Mouse (Mus musculus): ENCODE data around the gene Acvr1b. TPM values are rescaled to one million over a fixed set of nuclear protein-coding genes. Genes with fewer than 3 reads are reported as not detected.

Acvr1b gene
- total RNA-seq, 2 experiments from 2014 or later = 20.8 to 21.4 TPM

- no peak for DNase-seq
These were observed 1.2 kb downstream of the Acvr1b start for GRCm38 (mm10) chr15:101175131-101175460.

DNA sequence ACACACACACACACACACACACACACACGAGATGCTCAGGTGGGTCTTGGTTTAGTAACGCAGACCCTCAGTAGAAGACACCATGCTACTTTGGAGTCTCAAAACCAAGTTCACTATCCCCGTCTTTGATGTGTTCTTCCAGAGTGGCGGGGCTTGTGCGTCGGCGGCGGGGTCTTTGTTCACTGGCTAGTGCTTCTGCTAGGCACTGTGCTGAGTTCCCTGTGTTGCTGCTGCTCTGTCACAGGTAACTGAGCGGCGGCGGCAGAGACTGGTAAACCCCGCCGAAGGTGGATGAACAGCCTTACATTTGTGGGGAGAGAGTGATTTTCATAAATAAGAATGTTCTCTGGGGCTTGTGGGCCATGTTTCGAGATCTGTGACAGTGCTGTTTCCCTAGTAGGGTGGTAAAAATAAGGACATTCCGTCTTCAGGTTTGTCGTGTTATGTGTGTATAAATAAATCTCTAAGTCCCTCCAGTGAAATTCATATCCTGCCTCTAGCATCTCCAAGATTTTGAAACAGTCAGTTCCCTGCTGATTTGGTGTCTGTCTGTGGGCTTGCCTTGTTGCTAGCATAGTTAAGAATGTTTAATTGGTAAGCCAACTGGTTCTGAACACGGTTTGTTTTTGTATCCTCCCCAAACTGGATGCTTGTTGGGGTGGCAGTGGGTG is 1.9 kb downstream of the Acvr1b start:
- no peak for DNase-seq

DNA sequence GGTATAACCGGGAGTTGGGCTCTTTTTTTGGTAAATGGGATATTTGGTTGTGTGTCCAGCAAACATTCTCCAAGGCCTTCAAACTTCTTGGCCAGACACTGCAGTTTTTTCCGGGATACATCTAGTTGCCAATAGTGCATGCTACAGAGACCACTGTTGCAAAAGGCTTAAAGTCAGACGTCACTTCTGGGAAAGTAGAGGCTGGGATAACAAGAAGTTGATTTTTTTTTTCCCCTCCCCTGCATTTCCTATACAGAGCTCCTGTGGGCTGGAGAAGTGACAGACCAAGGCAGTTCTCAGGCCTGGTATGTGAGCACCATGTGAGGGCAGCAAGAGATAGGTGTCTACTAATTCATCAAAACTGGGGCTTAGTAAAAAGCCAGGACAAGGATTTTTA is 2.4 kb downstream of the Acvr1b start:
- DNase-seq = no peak

DNA sequence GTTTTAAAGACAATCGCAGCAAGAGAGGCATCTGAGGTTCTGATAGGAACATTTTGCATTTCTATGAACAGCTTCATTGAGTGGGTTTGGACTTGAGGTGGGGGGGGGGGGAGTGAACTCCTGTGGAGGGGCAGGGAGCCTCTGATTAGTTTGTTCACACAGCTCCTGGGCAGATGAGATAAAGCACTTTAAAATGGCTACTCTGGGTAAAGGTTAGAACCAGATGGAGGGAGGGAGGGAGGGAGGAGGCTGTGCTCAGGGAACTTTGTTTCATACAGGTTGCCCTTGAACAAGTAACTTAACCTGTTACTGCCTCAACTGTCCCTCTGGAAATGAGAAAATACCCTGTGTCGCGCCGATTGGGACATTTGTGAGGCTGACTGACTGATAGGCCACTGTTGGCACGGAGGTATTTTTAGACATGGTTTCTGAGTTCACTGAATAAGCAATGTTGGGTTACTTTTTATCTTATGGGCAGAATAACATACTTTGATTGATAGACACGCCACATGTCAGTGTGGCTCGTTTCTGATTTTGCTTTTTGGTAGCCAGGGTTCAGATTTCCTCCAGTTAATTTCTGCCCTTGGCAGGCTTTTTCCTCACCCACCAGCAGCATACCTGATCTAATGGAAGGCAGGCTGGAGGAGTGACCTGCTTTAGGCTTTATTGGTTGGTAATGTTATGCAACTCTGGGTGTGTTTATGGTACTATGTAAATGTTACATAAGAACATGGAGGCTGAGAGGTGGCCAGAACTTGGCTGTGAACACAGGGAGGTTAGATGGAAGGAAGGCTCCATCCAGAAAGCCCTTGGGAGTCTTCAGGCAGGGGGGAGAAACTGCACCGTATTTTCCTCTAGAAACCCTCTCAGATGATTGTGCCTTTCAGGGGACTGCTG is 3.2 kb downstream of the Acvr1b start:
- DNase-seq = no peak

DNA sequence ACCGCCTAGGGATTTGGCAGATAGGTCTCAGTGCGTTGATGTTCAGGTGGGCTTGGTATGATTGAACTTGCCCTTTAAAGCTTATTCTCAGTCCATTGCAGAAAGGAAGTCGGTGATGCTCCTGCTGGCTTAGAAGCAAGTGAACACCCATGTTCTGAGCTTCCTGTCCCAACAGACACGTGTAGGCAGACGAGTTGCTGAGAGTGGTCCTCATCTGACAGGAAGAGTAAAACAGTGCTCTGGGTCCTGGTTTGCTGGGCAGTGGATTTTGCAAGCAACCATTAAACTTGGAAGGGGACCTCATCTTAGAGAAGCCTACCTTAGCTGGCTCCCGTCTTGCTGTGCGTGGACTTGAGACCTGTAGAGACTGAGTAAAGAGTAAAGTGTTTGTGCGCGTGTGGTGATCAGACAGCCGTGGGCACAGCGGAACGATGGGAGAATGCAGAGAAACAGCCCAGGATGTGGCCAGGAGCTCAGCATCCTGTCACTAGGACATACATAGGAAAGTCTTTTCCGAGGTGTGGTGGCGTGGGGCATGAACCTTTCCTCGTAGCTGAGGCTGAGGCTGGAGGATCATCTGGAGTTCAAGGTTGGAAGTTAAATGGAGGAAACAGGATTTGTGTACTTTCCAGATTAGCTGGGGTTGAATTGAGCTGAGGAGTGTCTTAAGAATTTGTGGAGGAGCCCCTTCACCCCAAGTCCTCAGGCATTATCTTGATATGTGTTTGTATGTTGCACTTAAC is 6.7 kb downstream of the Acvr1b start:
- DNase-seq = no peak

DNA sequence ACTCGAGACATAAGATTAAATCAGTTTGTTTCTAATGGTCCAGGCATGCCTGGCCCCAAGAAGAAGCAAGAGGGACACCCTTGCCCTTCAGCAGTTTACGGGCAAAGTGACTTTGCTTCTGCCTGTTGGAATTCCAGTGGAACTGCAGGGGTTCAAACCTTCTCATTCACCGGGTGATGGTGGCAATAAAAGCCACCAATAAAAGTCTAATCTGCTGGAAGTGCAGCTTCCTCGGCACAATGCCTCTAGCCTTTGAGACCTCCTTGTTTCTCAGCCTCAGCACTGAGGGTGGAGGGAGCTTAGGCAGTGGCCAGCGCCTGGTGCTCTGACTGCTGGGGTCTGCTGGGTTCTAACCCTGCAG is 7.2 kb downstream of the Acvr1b start:
- no peak for DNase-seq

DNA sequence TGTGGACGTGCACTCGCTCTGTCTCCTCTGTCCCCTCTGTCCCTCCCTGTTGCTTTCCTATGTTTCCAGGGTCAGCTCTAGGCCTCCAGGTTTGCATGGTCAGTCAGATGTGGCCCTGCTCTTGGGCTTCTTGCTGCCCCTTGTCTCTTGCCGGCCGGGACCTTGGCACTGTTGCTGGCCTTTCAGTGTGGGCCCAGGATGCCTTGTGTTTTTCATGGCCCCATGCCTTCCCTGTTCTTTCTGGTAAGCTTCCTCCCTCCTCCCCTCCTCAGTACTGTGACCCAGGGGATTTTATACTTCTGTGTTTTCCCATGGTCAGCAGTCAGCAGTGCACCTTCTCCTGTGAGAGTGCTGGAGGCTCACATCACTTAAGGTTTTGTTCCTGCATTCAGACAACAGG is 7.6 kb downstream of the Acvr1b start:
- no peak for DNase-seq

DNA sequence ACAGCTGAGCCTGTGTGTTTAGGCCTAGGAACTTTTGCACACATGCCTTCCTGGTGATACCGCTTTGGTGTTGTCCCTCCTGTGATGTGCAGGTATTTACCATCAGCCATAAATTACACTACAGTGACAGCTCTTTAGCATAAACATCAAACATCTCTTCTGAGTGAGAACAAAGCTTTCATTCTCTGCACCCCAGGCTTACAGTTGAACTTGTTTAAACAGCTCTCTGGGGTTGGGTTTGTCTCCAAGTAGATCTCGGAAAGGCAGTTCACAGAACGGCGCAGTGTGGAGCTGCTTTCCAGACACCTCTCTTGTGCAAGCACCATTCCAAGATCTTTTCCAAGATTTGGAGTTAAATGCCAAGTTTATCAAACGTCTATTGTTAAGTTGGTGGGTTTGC is 8.8 kb downstream of the Acvr1b start:
- no peak for DNase-seq

GRCm38 (mm10) chr15:101184300-101184699 is 10.4 kb downstream of the Acvr1b start:
- no peak for DNase-seq

- no peak for DNase-seq
These were observed 11.7 kb downstream of the Acvr1b start for GRCm38 (mm10) chr15:101185549-101185948.

DNA sequence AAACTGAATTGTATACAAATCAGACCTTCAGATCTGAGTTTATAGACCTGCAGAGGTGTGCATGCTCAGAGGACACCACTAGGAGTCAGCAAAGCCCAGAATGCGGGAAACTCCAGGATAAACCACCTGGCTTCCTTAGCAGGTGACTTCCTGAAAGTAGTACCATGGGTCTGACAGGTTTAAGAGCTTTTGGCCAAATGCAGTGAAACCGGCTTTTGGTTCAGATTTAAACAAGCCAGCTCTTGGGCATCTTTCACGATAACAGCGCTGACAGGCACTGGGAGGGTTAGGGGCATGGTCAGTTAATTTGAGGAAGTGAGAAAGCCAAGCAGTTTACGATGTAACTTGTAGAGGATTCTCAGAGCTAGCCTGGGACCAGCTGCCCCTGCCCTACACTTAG is 14.0 kb downstream of the Acvr1b start:
- DNase-seq = no peak

GRCm38 (mm10) chr15:101189981-101190761 is 16.3 kb downstream of the Acvr1b start:
- DNase-seq = no peak

- no peak for DNase-seq
These were observed 16.9 kb downstream of the Acvr1b start for GRCm38 (mm10) chr15:101190762-101191150.

GRCm38 (mm10) chr15:101191459-101192259 is 17.8 kb downstream of the Acvr1b start:
- peak; percentile 72 for DNase-seq

DNA sequence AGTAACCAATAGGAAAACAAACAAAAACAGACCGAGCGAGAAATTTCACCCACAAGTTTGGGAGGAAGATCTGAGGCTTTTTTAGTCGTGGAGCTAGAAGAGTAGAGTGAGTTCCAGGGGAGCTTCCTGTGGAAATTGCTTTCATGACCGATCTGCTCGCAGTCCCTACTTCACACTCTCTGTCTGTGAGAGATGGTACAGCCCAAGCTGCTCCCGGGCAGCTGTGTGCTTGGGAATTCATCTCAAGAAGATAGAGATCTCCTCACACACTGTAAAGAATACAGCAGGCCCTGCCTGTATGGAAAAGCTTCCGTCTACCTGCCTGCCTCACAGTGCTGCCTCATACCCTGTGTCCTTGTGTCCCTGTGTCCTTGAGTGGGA is 18.4 kb downstream of the Acvr1b start:
- no peak for DNase-seq

- no peak for DNase-seq
These were observed 18.8 kb downstream of the Acvr1b start for GRCm38 (mm10) chr15:101192651-101193050.

GRCm38 (mm10) chr15:101193971-101194370 is 20.1 kb downstream of the Acvr1b start:
- no peak for DNase-seq

- DNase-seq = no peak
These were observed 21.3 kb downstream of the Acvr1b start for GRCm38 (mm10) chr15:101194951-101195823.

- no peak for DNase-seq
These were observed 22.4 kb downstream of the Acvr1b start for GRCm38 (mm10) chr15:101196079-101196795.

DNA sequence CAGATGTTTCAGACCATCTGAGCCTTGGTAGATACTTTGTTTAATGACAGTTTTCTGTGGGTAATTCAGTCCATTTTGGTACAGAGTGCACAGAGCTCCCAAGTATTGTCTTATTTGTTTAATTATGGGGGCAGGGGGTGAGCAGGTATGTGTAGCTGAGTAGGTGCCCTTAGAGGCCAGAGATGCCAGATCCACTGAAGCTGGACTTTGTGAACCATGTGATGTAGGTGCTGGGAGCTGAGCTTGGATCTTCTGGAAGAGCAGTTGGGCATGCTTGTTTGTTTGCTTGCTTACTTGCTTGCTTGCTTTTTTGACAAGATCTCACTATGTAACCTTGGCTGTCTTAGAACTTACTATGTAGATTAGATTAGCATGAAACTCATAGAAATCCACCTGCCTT is 23.1 kb downstream of the Acvr1b start:
- no peak for DNase-seq
